Mouse (Mus musculus) cerebellum, postnatal 36 days (tissue): ENCODE measurements around the gene Olfr846.

Experiments
- DNase-seq, 2 experiments: peaks; one replicate each; pipeline ENCODE4 v3.0.0; 2021 to 2022; ENCODE audit warnings: mixed read lengths in 2 of 2

The Olfr846 gene

DNA sequence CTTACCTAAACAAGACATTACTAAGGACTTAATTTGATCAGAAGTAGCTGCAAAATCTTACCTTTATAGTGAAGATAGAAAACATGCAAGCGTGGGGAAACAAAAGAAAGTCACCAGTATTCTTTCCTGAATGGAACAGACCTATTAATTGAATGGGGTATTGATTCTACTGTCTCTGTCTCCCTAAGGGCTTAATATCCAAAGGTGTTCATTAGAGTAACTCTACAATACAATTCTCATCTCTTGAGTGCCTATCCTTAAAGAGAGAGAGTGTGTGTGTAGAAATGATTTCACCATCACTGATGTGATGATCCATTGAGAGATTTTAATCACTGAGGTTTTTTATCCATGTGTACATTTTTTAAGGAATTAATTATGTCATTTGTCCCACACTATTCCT is at the start of gene Olfr846:
Gene Olfr846, minus strand, starts transcription at position 101 of the 400 bp plus-strand sequence.
- no peak for DNase-seq

- no peak for DNase-seq
Observed at GRCm38 (mm10) chr9:19378569-19378968, 14.8 kb upstream of the Olfr846 start, which contains the start of gene Olfr847. Gene Olfr847 (minus strand): TSS chr9:19378669.

GRCm38 (mm10) chr9:19336157-19336556 is 27.6 kb downstream of the Olfr846 start, which contains the start of gene Olfr845:
Gene Olfr845 (plus strand): TSS chr9:19336457.
- DNase-seq: no peak

GRCm38 (mm10) chr9:19316047-19316446 is 47.8 kb downstream of the Olfr846 start, which contains the start of gene Olfr844:
Gene Olfr844 (plus strand): TSS chr9:19316347.
- no peak for DNase-seq
